Mouse (Mus musculus) bone marrow macrophage, adult 2 months (primary cell): ENCODE measurements at regions not wholly inside any gene's neighbourhood (a gene's known extent, or its start where the extent isn't known, plus 50 kb on each side); places are given as distances from the start of the nearest gene placed in this dataset.

ENCODE experiments used
- H3K27ac ChIP-seq: 2 replicates; pipeline ENCODE4 v1.5.1; 2012; ENCODE audit warnings: low read depth, low read length; ENCODE audit not compliant: insufficient read depth
- H3K4me1 ChIP-seq: 2 replicates; pipeline ENCODE4 v1.6.1; 2012; ENCODE audit warnings: low read length; ENCODE audit not compliant: control insufficient read depth, insufficient read depth
- H3K4me3 ChIP-seq: 2 replicates; pipeline ENCODE4 v1.5.1; 2012; ENCODE audit warnings: mild to moderate bottlenecking, low read length, moderate library complexity; ENCODE audit not compliant: insufficient read depth
- CTCF ChIP-seq: IDR thresholded peaks from 2 replicates; pipeline ENCODE4 v1.5.1; 2012; ENCODE audit warnings: low read depth, mild to moderate bottlenecking, low read length, moderate library complexity
- POLR2A ChIP-seq: IDR thresholded peaks from 2 replicates; pipeline ENCODE4 v1.6.1; 2012; ENCODE audit warnings: mild to moderate bottlenecking, low read depth, low read length, borderline replicate concordance

DNA sequence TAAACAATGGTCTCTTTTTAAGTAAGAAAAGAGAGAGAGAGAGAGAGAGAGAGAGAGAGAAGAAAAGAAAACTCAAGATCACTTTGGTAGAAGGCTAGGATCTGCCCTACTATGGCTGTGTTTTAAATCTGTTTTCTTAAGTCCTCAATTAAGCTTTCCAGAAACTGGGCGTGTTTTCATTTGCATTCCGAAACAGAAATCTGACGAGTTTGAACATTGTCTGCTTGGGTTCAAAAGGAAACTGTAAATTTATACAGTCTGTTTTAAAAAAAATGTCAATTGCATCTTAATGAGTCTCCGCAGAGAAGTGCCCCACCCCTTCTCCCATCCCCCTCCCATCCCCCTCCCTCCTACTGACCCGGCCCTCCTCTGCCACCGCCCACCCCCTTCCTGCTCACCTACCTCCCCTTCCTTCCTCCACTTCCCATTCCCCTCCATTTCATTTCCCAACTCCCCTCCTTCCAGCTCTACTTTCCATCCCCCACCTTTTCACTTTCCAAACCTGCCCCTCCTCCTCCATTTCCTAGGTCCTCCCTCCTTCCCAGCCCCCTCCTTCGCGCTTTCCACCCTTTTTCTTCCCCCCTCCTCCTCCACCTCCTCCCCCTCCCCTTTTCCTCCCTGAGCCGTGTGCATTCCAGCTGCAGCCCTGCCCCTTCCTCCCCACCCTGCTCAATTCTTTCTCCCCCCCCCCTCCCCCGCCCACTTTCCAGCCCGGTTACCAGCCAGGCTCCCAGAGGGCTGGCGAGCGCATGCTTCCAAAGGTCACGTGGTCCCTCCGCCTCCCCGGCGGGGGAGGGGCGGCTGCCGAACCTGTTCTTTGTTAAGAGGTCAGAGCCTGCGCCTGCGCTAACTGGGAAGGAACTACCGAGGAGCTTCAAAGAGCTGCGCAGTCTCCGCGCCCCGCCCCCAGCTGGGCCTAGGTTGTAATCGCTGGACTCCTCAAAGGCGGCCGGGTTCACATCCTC is 77.7 kb upstream of the Tbl1x start:
- TF ChIP-seq POLR2A = no peak
- peaks cover 10% of the 10 kb centered on the region for H3K4me1 ChIP-seq
- H3K27ac ChIP-seq = peak overlapping the region; percentile 60
- H3K4me3 ChIP-seq = peak overlapping the region; percentile 42

- Histone ChIP-seq H3K4me1 (peaks cover 10% of the 10 kb centered on the region), H3K4me3 (peak overlapping the region; percentile 17; the same call in 1 of the 2 replicates), H3K27ac (no peak overlapping the region)
- no peak for TF ChIP-seq CTCF
These were observed 77.0 kb upstream of the Tbl1x start for GRCm38 (mm10) chrX:77433811-77434192.

GRCm38 (mm10) chrX:77443852-77444492 is 66.8 kb upstream of the Tbl1x start:
- no peak overlapping the region for H3K27ac ChIP-seq
- peaks cover 8% of the 10 kb centered on the region for H3K4me1 ChIP-seq
- H3K4me3 ChIP-seq = no peak overlapping the region
- no peak for TF ChIP-seq CTCF
- TF ChIP-seq POLR2A = no peak

DNA sequence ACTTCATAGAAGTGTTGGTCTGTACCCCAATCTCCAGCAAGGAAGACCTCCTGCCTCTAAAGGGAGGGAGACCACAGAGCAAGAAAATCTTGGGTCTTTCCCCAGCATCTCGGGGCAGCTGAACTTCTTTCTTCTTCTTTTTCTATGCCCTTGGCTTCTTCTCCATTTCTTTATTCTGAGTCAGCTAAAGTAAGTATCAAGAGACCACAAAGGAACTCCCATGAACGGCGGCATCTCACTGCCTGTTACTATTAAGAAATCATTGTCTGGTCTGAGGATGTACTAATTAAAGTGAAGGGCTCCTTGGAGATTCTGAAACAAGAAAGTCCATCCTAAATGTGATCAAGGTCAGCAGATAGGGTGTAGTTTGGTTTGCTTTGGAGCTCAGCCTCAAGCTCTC is 64.1 kb upstream of the Tbl1x start:
- no peak for TF ChIP-seq CTCF
- no peak for TF ChIP-seq POLR2A
- H3K4me1 ChIP-seq = peaks cover 8% of the 10 kb centered on the region
- no peak overlapping the region for H3K4me3 ChIP-seq
- H3K27ac ChIP-seq = no peak overlapping the region

DNA sequence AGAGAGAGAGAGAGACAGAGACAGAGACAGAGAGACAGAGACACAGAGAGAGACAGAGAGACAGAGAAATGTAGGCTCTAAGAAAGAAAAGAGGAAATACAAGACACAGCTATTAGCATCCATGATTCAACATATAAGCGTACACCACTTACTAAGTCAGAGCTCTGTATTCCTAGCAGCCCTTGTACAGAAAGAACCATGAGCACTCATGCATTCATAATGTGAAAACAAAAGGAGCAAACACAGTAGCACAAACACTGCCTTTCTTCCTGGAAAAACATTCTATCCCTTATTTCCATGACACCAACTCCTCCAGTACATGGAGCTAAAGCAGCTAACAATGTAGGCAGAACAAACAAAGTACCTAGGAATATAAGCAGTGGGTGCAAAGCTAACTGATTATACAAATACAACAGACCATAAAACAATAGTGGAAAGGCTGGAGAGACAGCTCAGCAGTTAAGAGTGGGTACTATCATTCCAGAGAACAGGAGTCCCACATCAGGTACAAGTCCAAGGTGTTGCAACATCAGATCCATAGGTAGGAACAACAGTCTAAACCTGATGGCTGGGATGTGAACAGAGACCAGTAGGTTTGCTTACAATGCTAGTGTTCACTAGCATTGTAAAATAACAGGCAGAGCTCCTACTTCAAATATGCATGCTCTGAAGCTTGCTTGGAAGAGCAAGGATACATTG is 58.7 kb upstream of the Tbl1x start:
- TF ChIP-seq POLR2A (no peak), CTCF (no peak)
- H3K27ac ChIP-seq = no peak overlapping the region
- no peak overlapping the region for H3K4me3 ChIP-seq
- peaks cover 3% of the 10 kb centered on the region for H3K4me1 ChIP-seq
